Mouse (Mus musculus) ZHBTc4 (cell line): ENCODE results near the gene Smim17.
"Not testable (repeated sequence)": the region's sequence is repeated elsewhere in the genome, so short reads cannot be mapped to it uniquely, and the experiment has no call there.

Experiments used
- DNase-seq: peaks from one replicate; pipeline ENCODE4 v3.0.0-alpha.2; 2011; ENCODE audit warnings: low read depth, low spot score

Gene Smim17

DNA sequence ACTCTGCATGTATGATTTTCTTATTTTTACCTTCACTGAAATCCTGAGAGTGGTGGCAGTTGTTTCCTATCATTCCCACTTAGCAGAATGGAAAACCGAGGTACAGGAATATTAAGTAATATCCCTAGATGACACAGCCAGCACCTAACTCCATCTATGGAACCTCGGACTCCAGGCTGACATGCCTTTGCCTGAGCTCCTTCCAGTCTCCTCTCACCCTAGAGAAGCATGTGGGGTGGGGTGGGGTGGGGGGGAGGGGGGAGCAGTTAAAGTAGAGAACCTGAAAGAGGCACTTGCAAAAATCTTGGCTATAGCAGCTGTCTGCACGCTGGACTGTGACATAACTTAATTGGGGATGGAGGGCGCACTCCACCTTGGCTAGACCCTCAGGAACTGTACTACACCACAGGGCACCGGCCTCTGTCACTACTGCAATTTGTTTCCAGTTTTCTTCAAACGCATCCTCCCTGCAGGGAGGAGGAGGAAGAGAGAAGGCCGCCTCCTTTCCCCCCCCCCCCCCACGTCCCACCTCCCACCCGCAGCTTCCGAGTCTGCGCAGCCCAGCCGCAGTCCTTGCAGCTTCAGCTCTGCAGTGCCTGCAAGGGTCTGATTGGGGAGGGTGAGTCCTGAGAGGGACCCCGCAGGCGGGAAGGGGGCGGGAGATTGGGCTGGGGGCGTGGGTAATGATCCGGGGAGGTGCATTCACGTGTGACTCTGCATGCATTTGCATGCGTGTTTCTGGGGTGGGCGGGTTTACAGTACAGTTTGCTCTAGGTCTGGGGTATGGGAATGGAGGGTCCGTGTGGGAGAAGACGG, 16.3 kb downstream of the Smim17 start:
- peak; percentile 22 for DNase-seq

DNA sequence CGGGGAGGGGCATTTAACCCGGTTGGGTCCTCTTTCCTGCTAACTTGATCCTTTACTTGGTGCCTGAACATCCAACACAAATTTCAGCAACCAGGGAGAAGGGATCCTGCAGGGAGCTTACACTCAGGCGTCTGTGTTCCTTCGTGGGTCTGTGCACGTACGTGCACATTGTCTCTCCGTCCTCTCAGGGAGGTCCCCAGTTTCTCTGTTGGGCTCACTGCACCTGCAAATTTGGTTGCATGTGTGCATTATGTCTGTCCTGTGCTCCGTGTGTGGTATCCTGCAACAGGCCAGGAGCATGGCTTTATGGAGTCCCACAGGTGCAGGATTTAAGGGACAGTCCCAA, 16.9 kb downstream of the Smim17 start:
- DNase-seq, result no peak

DNA sequence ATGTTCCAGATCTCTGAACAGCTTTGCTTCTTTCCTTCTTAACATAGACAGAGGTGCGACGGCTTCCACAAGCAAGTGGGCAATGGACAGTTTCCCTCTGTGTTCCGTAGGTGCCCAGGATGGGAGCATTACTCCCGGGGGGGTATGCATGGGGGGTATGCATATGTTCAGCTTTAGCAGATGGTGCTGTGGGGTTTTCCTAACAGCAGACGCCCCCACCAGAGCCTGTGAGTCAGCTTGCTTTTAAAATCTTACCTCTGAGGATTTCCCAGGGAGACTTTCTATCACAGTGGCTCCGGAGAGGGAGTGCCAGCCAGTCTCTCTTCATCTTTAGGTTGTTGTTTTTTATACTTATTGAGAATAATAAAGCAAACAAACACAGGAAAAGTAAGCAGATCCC, 21.4 kb downstream of the Smim17 start:
- no peak for DNase-seq

DNA sequence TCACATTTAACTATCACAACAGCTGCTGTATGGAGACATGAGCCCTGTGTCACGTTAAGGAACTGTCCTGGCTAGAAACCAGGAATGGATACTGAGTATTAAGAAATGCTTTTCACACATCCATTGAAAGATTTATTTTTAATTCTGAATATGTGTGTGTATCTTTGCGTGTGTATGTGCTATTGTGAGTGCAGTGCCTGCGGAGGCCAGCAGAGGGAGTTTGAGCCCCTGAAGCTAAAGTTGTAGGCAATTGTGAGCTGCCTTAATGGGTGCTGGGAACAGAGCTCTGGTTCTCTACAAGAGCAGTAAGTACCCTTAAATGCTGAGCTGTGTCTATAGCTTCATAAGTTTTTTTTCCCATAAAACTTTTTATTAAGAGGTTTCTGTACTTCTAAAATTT, 30.9 kb downstream of the Smim17 start:
- peak; percentile 43 for DNase-seq

DNA sequence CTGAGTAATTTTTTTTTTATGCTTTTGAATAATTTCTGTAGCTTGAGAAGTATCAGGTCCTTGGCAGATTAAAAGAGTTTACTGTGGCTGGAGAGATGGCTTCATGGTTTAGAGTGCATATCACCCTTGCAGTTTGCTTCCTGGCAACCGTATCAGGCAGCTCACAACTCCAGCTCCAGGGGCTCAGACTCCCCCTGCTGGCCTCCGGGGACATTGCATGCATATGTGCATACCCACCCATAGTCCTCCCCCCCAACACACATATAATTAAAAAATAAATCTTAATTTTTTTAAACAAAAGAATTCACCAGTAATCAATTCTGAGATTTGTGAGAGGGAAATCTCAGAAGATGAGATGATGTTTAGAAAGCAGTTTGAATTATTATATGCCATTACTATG, 31.8 kb downstream of the Smim17 start:
- peak; percentile 61 for DNase-seq

DNA sequence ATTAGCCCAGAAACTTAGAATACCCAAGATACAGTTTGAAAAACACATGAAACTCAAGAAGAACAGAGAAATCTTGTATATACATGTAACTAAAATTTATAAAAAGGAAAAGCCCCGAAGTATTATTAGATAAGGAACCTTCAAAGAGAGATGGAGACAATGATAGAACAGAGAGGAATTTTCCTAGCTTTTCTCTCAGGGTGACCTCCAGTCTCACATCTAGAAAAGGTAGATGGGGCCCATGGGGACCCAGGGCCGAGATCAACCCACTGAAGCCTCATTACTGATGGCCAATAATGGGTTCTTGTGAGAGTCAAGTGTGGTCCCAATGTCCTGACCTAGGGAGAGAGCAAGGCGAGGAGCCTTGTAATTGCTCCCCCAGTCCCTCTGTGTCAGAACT, 39.9 kb downstream of the Smim17 start, which contains the start of gene Olfr1344:
Olfr1344 (plus strand) TSS at position 301 of the 400 bp plus-strand sequence.
- no peak for DNase-seq

DNA sequence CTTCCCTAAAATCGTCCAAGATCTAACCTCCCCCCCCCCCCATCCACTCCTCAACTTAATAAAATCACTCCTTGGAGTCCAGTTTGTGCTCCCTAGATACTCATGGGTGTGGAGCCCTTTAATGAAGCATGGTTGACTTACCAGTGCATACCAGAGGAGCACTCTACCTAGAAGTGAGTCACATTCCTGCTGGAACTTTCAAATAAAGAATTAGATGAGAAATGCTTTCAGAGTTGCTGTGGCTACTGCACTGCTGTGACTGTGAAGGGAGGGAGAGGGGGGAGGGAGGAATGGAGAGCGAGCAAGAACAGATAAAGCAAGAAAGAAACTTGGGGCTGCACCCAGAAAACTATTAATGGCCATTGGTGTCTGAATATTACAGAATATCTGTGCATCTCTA, 42.7 kb downstream of the Smim17 start:
- no peak for DNase-seq

DNA sequence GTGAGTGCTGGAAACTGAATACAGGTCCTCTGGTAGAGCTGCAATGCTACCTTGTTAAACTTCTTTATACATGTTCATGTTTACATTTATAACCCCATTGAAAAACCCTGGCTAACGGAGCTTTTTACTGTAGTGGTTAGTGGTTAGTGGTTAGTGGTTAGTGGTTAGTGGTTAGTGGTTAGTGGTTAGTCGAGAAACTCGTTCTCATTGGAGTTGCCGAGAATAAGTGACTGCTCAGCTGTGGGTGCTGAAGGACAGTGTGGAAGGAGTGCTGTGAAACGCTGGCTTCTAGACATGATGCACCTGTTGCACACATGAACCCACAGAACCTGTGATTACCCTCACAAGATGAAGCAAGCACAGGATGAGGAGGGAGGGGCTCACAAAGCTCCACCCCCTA, 49.3 kb downstream of the Smim17 start:
- DNase-seq, result no peak

DNA sequence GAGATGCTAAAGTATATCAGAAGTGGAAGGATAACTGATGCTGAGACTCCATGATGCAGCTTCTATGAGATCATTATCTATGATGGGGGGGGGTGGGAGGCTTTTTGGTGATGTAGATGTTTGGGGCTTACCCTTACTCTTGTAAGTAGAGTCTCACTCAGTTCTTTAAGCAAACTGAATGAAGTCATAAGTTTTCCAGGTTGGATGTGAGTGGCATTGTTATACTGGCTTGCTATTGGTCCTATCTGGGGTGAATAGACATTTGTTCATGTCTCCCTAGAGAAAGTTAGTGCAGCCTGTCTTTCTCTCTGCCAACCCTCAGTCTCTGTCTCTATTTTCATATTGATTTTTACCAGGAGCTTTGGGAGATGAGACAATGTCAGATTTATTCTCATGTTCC, 57.4 kb downstream of the Smim17 start, which contains the start of gene Olfr1336:
Olfr1336 (plus strand) TSS at position 301 of the 400 bp plus-strand sequence.
- no peak for DNase-seq

DNA sequence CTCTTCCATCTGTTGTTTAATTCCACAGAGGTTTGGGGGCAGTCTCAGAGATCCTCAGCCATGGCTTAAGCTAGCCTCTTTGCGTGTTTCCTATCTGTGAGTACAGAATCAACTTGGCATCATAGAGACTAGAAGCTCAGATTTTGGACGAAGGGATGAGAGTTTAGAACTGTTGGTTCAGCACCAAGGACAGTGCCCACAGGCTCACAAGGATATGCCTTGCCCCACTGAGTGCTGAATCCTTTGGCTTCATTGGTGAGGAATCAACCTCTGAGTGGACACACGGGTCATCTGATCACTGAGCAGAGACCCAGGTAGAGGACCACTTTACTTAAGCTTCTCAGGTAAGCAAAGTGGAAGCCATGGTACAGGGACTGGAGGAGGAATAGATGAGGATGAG, 57.9 kb downstream of the Smim17 start:
- DNase-seq, result peak; percentile 55

DNA sequence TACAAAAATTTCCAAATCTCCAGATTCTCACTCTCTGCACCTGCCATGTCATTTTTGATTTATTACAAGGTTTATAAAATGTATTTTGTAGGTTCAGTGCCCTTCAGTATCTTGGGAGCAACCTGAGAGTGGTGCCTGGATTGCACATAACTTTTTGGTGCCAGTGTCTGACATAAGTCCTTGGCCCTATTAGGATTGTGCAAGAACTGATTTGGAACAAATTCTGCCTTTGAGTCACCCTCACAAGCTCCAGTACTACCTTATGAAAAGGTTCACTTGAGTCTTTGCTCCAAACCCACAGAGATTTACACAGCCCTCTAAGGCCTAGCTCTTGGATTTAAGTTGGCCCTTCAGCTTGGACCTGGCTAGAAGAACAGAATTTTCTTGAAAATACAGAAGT, 68.4 kb downstream of the Smim17 start, which contains the start of gene Olfr1346:
Olfr1346 (plus strand) TSS at position 151 of the 400 bp plus-strand sequence.
- no peak for DNase-seq

DNA sequence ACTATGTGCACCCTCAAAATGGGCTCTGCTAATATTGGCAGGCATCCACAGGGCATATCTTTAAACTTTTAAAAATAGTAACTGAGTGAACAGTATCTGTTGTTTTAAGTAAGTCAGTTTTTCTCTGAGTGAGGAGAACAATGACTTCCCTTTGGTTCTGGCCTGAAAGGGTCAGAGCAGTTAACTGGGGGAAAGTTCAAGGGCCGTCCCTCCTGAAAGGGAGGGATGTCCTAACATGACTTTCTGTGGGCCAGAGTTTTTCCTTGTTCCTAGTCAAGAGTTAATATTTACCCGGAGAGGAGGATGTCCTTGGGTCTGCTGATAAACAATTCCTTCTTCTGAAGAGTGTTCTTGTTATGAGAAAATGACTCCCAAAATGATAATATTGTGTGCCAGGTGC, 79.1 kb downstream of the Smim17 start:
- DNase-seq, result not testable (repeated sequence)
